Mouse (Mus musculus) liver, adult 2 months (tissue): ENCODE results near the gene Spag17.

ENCODE experiments used
- CTCF ChIP-seq: fragments of 200-500 bp; IDR thresholded peaks from 2 replicates; pipeline ENCODE4 v1.5.1; 2011; ENCODE audit warnings: low read depth, low read length, control low read depth
- POLR2A ChIP-seq: fragments of 200-500 bp; IDR thresholded peaks from 2 replicates; pipeline ENCODE4 v1.6.1; 2011; ENCODE audit warnings: low read length, control low read depth; ENCODE audit not compliant: insufficient read depth; ENCODE audit errors: extremely low read depth

GRCm38 (mm10) chr3:100032969-100033368 lies 147.8 kb downstream of the Spag17 start:
- no peak for TF ChIP-seq CTCF
- no peak for TF ChIP-seq POLR2A
